Mouse (Mus musculus) myocyte (in vitro differentiated cells): ENCODE measurements around the gene Otop2.

Experiments used
- E2F4 ChIP-seq: IDR thresholded peaks from one replicate; pipeline ENCODE4 v1.6.1; 2011; ENCODE audit warnings: mild to moderate bottlenecking, control low read depth, moderate library complexity; ENCODE audit not compliant: insufficient read depth
- MAX ChIP-seq: IDR thresholded peaks from one replicate; pipeline ENCODE4 v1.6.1; 2011; ENCODE audit warnings: low read depth, mild to moderate bottlenecking, control low read depth
- MYOG ChIP-seq, 3 experiments: IDR thresholded peaks; one replicate each; pipeline ENCODE4 v1.6.1; 2011; ENCODE audit warnings: control low read depth in 2 of 3, low read depth in 2 of 3, mild to moderate bottlenecking in 2 of 3; ENCODE audit not compliant: insufficient read length in 2 of 3, control insufficient read depth in 1 of 3, insufficient read depth in 1 of 3
- POLR2A ChIP-seq: IDR thresholded peaks from one replicate; pipeline ENCODE4 v1.6.1; 2011; ENCODE audit warnings: low read depth, mild to moderate bottlenecking, control low read depth, moderate library complexity; ENCODE audit not compliant: insufficient read length
- POLR2AphosphoS2 ChIP-seq: IDR thresholded peaks from one replicate; pipeline ENCODE4 v1.6.1; 2011; ENCODE audit warnings: low read depth, control low read depth; ENCODE audit not compliant: insufficient read length
- REST ChIP-seq: IDR thresholded peaks from one replicate; pipeline ENCODE4 v1.6.1; 2011; ENCODE audit warnings: mild to moderate bottlenecking, control low read depth, moderate library complexity; ENCODE audit not compliant: insufficient read depth, insufficient read length
- SRF ChIP-seq: IDR thresholded peaks from one replicate; pipeline ENCODE4 v1.6.1; 2011; ENCODE audit warnings: low read depth; ENCODE audit not compliant: control insufficient read depth, insufficient read length
- TCF12 ChIP-seq: IDR thresholded peaks from one replicate; pipeline ENCODE4 v1.6.1; 2011; ENCODE audit warnings: mild to moderate bottlenecking, control low read depth; ENCODE audit not compliant: poor library complexity, insufficient read depth, severe bottlenecking
- USF1 ChIP-seq: IDR thresholded peaks from one replicate; pipeline ENCODE4 v1.6.1; 2011; ENCODE audit warnings: low read depth, mild to moderate bottlenecking, control low read depth, moderate library complexity

GRCm38 (mm10) chr11:115337826-115338225 is 30.9 kb downstream of the Otop2 start:
- TF ChIP-seq MYOG (IDR thresholded peaks at IDR 0.05; ENCODE audit: control insufficient read depth in 1 of 3, insufficient read depth in 1 of 3, insufficient read length in 2 of 3, low read depth in 2 of 3) (no peak), MAX (no peak), POLR2A (no peak), TCF12 (no peak), E2F4 (no peak), POLR2AphosphoS2 (no peak), REST (no peak), USF1 (no peak), SRF (no peak)
